Mouse (Mus musculus) liver, embryonic 14.5 days (tissue): ENCODE data around the gene Prokr2. TPM values are rescaled to one million over a fixed set of nuclear protein-coding genes. Genes with fewer than 3 reads are reported as not detected.

Experiments used
- ATAC-seq: fragments of 200-750 bp; cut with Nextera tagmentation; 2 replicates; pipeline ENCODE4 v1.8.0; 2017; ENCODE audit warnings: moderate number of reproducible peaks, mild to moderate bottlenecking, moderate library complexity; ENCODE audit not compliant: insufficient read depth
- DNase-seq, 3 experiments: peaks; one replicate each; pipeline ENCODE4 v3.0.0-alpha.2; 2012 to 2013; ENCODE audit warnings: low read depth in 3 of 3, low spot score in 3 of 3
- H3K27ac ChIP-seq: fragments of 300-500 bp; sonication (generic); 2 replicates; pipeline ENCODE4 v1.5.1; 2014; ENCODE audit warnings: moderate library complexity, mild to moderate bottlenecking, control low read depth, inconsistent platforms
- H3K27me3 ChIP-seq: fragments of 300-500 bp; sonication (generic); 2 replicates; pipeline ENCODE4 v1.6.1; 2014; ENCODE audit warnings: mild to moderate bottlenecking, low read length, moderate library complexity; ENCODE audit not compliant: control insufficient read depth, insufficient read depth
- H3K36me3 ChIP-seq: fragments of 300-500 bp; sonication (generic); replicated peaks from 2 replicates; pipeline ENCODE4 v1.6.1; 2014; ENCODE audit warnings: low read depth; ENCODE audit not compliant: control insufficient read depth, insufficient read depth
- H3K4me1 ChIP-seq, 2 experiments: fragments of 200-500 bp in 1 of 2; fragments of 300-500 bp in 1 of 2; sonication (generic) in 1 of 2; replicated peaks; 2 replicates each; pipeline ENCODE4 v1.6.1; 2012 to 2014; ENCODE audit warnings: antibody characterized with exemption in 1 of 2, inconsistent platforms in 1 of 2, low read length in 1 of 2; ENCODE audit not compliant: control insufficient read depth in 2 of 2, insufficient read depth in 2 of 2
- H3K4me2 ChIP-seq: fragments of 300-500 bp; sonication (generic); 2 replicates; pipeline ENCODE4 v1.6.1; 2014; ENCODE audit warnings: low read depth, mild to moderate bottlenecking, control low read depth, moderate library complexity
- H3K4me3 ChIP-seq, 2 experiments: fragments of 200-500 bp in 1 of 2; fragments of 300-500 bp in 1 of 2; sonication (generic) in 1 of 2; 2 replicates each; pipeline ENCODE4 v1.5.1; 2012 to 2014; ENCODE audit warnings: low read depth in 2 of 2, low read length in 2 of 2, mild to moderate bottlenecking in 2 of 2, control low read depth in 1 of 2, inconsistent platforms in 1 of 2, moderate library complexity in 1 of 2; ENCODE audit not compliant: insufficient read depth in 1 of 2
- H3K9ac ChIP-seq: fragments of 300-500 bp; sonication (generic); replicated peaks from 2 replicates; pipeline ENCODE4 v1.6.1; 2014; ENCODE audit warnings: mild to moderate bottlenecking, control low read depth, moderate library complexity
- H3K9me3 ChIP-seq: fragments of 300-500 bp; sonication (generic); 2 replicates; pipeline ENCODE4 v1.6.1; 2016; ENCODE audit warnings: low read length, mixed read lengths; ENCODE audit not compliant: control insufficient read depth
- CTCF ChIP-seq: IDR thresholded peaks from 2 replicates; pipeline ENCODE4 v1.5.1; 2016; ENCODE audit warnings: antibody characterized with exemption, low read depth, control low read depth
- EP300 ChIP-seq: IDR thresholded peaks from 2 replicates; pipeline ENCODE4 v1.6.1; 2016; ENCODE audit warnings: antibody characterized with exemption, low read depth
- WGBS: fragments of 180-500 bp; shearing (Covaris S2); extraction: QIAGEN DNeasy Blood & Tissue Kit; methylation state at CpG from one replicate; pipeline ENCODE4 v1.1.7; 2014; ENCODE audit not compliant: insufficient replicate concordance; 5-methylcytosine and 5-hydroxymethylcytosine counted together
- polyA plus RNA-seq, 2 experiments: library from polyadenylated mRNA; depleted of rRNA in 1 of 2; stranded (reverse) in 1 of 2; unstranded in 1 of 2; fragments of >200 nt; fragmentation: Nextera tagmentation in 1 of 2; extraction: Ambion mirVana in 1 of 2; gene quantifications; 2 replicates each; pipeline versions ENCODE4 v1.2.1 to v1.2.3; 2012 to 2014

Prokr2 gene
- polyA plus RNA-seq (2012; rRNA removed) (0.03 and 0.04 TPM in 2 replicates), polyA plus RNA-seq (2014; fragmentation: Nextera tagmentation; extraction: Ambion mirVana) (0.06 TPM in 2 replicates)

DNA sequence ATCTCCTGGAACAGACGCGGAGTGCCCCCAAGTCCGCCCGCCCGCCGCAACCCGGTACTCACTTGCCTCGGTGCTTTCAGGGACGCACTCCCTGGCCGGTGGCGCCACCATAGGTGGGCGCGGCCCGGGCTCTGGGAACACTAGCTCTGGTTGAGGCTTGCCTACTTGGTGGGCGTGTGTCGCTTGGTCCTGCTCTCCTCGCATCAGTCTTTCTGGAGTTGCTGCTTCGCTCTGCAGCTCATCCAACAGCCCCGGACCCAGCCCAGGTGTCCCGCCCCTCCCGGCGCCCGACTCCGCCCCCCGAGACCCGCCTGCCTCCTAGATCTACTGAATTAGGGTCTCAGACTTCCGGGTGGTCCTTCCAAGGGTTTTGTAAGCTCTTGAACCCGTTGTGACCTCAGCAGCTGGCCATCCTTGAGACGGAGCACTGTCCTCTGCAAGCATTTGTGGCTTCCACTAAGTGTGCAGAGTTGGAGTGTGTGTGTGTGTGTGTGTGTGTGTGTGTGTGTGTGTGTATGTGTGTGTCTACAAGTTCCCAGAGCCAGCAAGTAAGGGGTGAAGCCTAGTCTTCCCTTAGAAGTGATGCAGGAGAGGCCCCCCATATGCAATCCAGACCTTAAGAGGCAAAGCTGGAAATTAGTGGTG lies at the start of gene Prokr2:
Gene Prokr2 (minus strand): TSS at position 254 of the 645 bp plus-strand sequence.
- no peak within 1 kb of the TSS for H3K9ac ChIP-seq
- under 1% methylated on average over 29 of the region's 29 CpGs for WGBS
- H3K9me3 ChIP-seq, result no peaks in the 10 kb centered on the region
- peak within 1 kb of the TSS; percentile 25 to 34; a peak in 3 of 4 replicates for H3K4me3 ChIP-seq
- no peaks in the 10 kb centered on the region for H3K4me1 ChIP-seq
- H3K27me3 ChIP-seq, result peaks cover 21% of the 10 kb centered on the region
- H3K27ac ChIP-seq, result no peak within 1 kb of the TSS
- no peaks in the 10 kb centered on the region for H3K36me3 ChIP-seq
- TF ChIP-seq EP300 (no peak), CTCF (no peak)
- peak within 1 kb of the TSS; percentile 59 for H3K4me2 ChIP-seq
- ATAC-seq (no peak), DNase-seq (no peak)

GRCm38 (mm10) chr2:132427160-132427941 lies 42.1 kb upstream of the Prokr2 start:
- H3K4me3 ChIP-seq, result no peak overlapping the region
- TF ChIP-seq CTCF, result no peak
- no peak for TF ChIP-seq EP300
- no peak overlapping the region for H3K4me2 ChIP-seq
- no peaks in the 10 kb centered on the region for H3K36me3 ChIP-seq
- no peak overlapping the region for H3K9ac ChIP-seq
- H3K9me3 ChIP-seq, result no peaks in the 10 kb centered on the region
- WGBS, result 64% methylated on average over 17 of the region's 17 CpGs
- DNase-seq, result no peak
- no peaks in the 10 kb centered on the region for H3K27me3 ChIP-seq
- no peaks in the 10 kb centered on the region; a peak in 1 of 4 replicates for H3K4me1 ChIP-seq
- no peak for ATAC-seq
- H3K27ac ChIP-seq, result no peak overlapping the region

- DNase-seq, result no peak
- H3K4me1 ChIP-seq, result no peaks in the 10 kb centered on the region; a peak in 1 of 4 replicates
- H3K9ac ChIP-seq, result no peak overlapping the region
- H3K4me3 ChIP-seq, result no peak overlapping the region
- H3K36me3 ChIP-seq, result no peaks in the 10 kb centered on the region
- 73% methylated on average over 6 of the region's 6 CpGs for WGBS
- no peaks in the 10 kb centered on the region for H3K27me3 ChIP-seq
- no peak for TF ChIP-seq EP300
- no peak for TF ChIP-seq CTCF
- H3K4me2 ChIP-seq, result no peak overlapping the region
- ATAC-seq, result no peak
- no peaks in the 10 kb centered on the region for H3K9me3 ChIP-seq
- no peak overlapping the region for H3K27ac ChIP-seq
Observed at GRCm38 (mm10) chr2:132425576-132425975, 40.3 kb upstream of the Prokr2 start.

DNA sequence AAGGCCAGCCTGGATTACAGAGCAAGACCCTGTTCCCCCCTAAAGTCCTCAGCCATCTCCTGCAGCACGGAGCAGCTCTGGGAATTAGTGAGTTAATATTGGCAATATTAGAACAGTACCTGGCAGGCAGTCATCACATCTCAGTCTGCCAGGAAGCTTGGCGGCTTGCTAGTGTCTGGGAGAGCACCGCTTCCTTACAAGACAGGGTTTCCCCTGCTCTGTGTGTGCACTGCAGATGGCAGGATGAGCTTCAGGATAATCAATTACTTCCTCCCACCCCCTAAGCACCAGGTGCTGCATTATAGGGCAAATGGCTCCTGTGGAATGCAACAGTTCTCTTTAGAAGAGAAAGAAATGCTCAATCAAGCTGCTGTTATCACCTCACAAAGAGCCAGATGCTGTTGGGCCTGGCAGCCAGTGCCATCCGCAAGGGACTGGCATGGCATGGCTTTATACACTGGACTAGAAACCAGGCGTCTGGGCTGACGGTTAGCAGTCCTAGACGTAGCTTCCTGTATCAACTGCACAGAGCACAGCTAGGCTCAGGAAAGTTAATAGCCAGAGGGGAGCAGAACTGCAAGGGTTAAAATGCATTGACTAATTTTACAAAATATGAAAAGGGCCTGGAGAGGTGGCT lies 38.3 kb upstream of the Prokr2 start:
- no peak overlapping the region for H3K27ac ChIP-seq
- H3K4me1 ChIP-seq, result no peaks in the 10 kb centered on the region; a peak in 1 of 4 replicates
- H3K9me3 ChIP-seq, result no peaks in the 10 kb centered on the region
- no peaks in the 10 kb centered on the region for H3K27me3 ChIP-seq
- no peak overlapping the region for H3K9ac ChIP-seq
- no peak for TF ChIP-seq EP300
- no peak for TF ChIP-seq CTCF
- 63% methylated on average over 7 of the region's 7 CpGs for WGBS
- H3K36me3 ChIP-seq, result no peaks in the 10 kb centered on the region
- no peak for DNase-seq
- ATAC-seq, result no peak
- no peak overlapping the region for H3K4me3 ChIP-seq
- no peak overlapping the region for H3K4me2 ChIP-seq

DNA sequence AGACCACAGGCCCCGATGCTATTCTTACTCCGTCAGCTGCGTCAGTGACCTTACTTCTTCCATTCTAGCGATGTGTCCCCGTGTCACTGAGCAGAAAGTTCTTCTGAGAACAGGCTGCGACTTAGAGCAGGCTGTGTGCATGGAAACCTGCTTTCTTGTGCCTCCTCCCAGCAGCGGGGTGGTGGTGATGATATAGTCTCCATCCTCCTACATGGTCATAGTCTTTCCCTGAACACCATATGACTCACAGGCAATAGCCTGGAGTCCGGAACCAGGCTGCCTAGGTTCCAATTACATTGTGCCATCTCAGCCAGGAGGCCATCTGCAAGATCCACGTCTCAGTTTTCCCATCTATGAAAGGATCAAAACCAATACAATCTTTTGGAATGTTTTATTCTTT lies 37.6 kb upstream of the Prokr2 start:
- DNase-seq (no peak), ATAC-seq (no peak)
- no peak overlapping the region for H3K27ac ChIP-seq
- H3K4me1 ChIP-seq, result no peaks in the 10 kb centered on the region; a peak in 1 of 4 replicates
- no peaks in the 10 kb centered on the region for H3K9me3 ChIP-seq
- WGBS, result 56% methylated on average over 9 of the region's 9 CpGs
- no peaks in the 10 kb centered on the region for H3K27me3 ChIP-seq
- H3K36me3 ChIP-seq, result no peaks in the 10 kb centered on the region
- TF ChIP-seq EP300, result no peak
- no peak for TF ChIP-seq CTCF
- no peak overlapping the region for H3K4me3 ChIP-seq
- H3K9ac ChIP-seq, result no peak overlapping the region
- H3K4me2 ChIP-seq, result no peak overlapping the region
